Mouse (Mus musculus): Measurements from ENCODE around the gene Trip4. TPM values are rescaled to one million over a fixed set of nuclear protein-coding genes. Genes with fewer than 3 reads are reported as not detected.
"Not testable (repeated sequence)": the region's sequence is repeated elsewhere in the genome, so short reads cannot be mapped to it uniquely, and the experiment has no call there.

Trip4 gene
- total RNA-seq, 2 experiments from 2014 or later: 9.2 to 10.1 TPM

- ATAC-seq (replicated peaks; ENCODE audit: low FRiP score, poor library complexity, severe bottlenecking): no peak
Observed at GRCm38 (mm10) chr9:65807818-65808217, 100.8 kb downstream of the Trip4 start.

- no peak for ATAC-seq (replicated peaks; ENCODE audit: low FRiP score, poor library complexity, severe bottlenecking)
Observed at GRCm38 (mm10) chr9:65807251-65807650, 101.3 kb downstream of the Trip4 start.

DNA sequence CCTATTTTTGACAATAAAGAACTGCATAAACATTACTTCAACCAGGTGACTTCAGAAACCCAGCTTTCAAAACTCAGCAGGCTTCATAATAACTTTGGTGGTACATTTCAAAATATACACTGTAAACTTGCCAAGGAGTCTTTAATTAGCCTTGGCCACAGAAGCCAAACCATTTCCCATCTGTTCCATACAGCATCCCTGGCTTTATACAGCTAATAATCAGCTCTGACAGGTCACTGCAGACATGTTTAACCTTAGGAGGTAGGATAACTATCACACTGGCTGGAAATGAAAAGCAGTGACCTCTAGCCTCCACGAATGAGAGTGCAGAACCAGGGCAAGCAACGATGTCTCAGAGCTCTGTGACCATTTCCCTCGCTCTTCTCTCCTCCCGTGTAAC lies 108.8 kb downstream of the Trip4 start:
- no peak for ATAC-seq (replicated peaks; ENCODE audit: low FRiP score, poor library complexity, severe bottlenecking)

GRCm38 (mm10) chr9:65795651-65796050 lies 112.9 kb downstream of the Trip4 start:
- ATAC-seq (replicated peaks; ENCODE audit: low FRiP score, poor library complexity, severe bottlenecking): no peak

GRCm38 (mm10) chr9:65794313-65794712 lies 114.3 kb downstream of the Trip4 start:
- no peak for ATAC-seq (replicated peaks; ENCODE audit: low FRiP score, poor library complexity, severe bottlenecking)

DNA sequence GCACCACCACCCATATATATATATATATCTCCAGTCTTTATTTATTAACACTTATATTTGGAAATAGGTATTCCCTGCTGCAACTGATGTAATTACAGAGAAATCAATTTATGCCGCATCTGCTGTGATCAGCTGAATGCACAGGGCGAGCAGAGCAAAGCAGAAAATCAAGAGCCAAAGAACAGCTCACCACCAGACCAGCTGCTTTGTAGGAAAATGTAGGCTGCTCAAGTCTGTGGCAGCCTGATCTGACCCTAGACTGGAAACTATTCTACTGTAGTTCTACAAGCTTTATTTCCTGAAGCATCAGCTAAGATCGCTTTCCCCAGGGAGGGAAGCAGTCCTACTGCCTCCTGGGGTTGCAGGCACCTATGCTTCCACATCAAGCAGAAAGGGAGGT lies 115.1 kb downstream of the Trip4 start:
- ATAC-seq (replicated peaks; ENCODE audit: low FRiP score, poor library complexity, severe bottlenecking): no peak

GRCm38 (mm10) chr9:65793086-65793485 lies 115.5 kb downstream of the Trip4 start:
- ATAC-seq (replicated peaks; ENCODE audit: low FRiP score, poor library complexity, severe bottlenecking): no peak

DNA sequence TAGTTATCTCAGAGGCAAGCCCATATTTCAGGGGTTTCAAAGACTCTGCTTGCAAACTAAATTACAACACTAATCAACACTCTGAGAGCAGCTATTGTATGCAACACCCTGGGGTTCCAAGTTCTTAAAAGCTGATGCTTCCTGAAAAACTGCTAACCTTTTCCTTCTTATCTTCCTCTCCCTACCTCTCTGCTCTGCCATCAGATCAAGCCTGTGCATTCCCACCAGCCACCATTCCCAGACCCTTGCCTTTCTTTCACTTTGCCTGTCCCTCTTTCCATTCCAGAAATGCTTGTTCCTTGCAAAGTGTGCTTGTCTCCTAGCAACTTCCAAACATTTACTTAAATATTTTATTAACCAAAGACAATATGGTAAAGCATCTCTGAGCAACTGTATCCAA lies 116.7 kb downstream of the Trip4 start:
- no peak for ATAC-seq (replicated peaks; ENCODE audit: low FRiP score, poor library complexity, severe bottlenecking)

- no peak for ATAC-seq (replicated peaks; ENCODE audit: low FRiP score, poor library complexity, severe bottlenecking)
Observed at GRCm38 (mm10) chr9:65791106-65791505, 117.5 kb downstream of the Trip4 start.

- ATAC-seq (replicated peaks; ENCODE audit: low FRiP score, poor library complexity, severe bottlenecking): no peak
Observed at GRCm38 (mm10) chr9:65789788-65790187, 118.8 kb downstream of the Trip4 start.

DNA sequence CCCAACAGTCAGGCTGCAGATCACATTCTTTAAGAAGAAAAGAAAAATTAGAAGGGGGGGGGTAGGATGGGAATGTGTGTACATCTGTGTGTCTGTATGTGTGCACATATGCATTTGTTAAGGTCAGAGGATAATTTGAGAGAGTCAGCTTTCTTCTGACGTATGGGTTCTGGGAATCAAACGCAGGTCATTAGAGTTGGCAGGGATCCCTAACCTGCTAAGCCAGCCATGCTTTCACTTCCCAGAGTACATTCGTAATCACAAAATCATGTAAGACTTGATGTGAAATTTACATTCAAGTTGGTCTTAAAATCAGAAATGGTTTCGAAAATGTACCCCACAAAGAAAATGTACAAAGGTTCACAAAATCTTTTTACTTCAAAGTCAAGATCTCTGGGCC lies 120.0 kb downstream of the Trip4 start:
- ATAC-seq (replicated peaks; ENCODE audit: low FRiP score, poor library complexity, severe bottlenecking): no peak

- no peak for ATAC-seq (replicated peaks; ENCODE audit: low FRiP score, poor library complexity, severe bottlenecking)
Observed at GRCm38 (mm10) chr9:65787829-65788344, 120.7 kb downstream of the Trip4 start.

DNA sequence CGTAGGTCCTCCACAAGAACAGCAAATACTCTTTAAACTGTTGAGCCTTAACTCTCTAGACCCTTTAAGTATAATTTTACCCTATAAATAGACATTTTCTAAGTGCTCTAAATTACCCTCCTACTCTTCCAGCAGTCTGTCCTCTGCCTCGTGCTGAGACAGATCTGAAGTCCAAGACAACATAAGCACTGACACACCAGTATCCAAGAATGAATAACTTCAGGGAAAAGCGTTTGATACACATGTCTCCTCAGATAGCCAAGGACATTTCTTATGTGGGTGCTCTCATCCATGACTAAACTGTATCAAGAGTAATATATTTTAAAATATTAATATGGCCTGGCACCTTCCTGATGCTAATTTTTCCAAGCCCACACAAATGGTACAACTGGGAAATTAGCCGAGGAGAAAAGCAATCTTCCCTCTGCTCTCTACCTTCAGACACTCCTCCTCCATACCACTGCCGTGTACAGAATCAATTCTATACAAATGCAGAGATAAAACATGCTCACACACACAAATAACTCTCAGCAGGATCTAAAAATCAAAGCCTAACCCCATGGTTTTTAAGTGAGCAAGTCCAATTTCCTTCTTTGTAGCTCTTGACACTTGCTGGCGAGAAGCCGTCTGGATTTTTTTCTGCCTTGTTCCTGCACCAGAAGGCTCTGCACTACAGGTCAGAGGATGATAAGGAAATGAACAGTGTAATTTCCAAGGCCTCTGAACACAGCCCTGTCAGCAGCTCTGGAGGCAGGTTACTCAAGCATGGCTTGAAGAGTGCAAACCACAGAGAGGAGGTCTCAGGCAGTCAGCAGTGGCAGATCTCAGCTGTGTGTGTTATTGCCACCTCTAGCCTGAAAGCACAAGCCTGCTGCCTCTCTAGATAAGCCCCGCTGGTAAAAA lies 121.5 kb downstream of the Trip4 start:
- ATAC-seq (replicated peaks; ENCODE audit: low FRiP score, poor library complexity, severe bottlenecking): 0 out of 2 replicates have a peak, but pooled peaks have one; percentile 43

GRCm38 (mm10) chr9:65785772-65786368 lies 122.7 kb downstream of the Trip4 start:
- no peak for ATAC-seq (replicated peaks; ENCODE audit: low FRiP score, poor library complexity, severe bottlenecking)

- ATAC-seq (replicated peaks; ENCODE audit: low FRiP score, poor library complexity, severe bottlenecking): not testable (repeated sequence)
Observed at GRCm38 (mm10) chr9:65779619-65780018, 129.0 kb downstream of the Trip4 start.

Other genes with a start within 250 kb of the Trip4 start
- 3.4 and 7.2 TPM in 2 replicates for gene Oaz2, start 240.8 kb downstream of the Trip4 start, total RNA-seq (2015; ENCODE audit: low replicate concordance)
- gene Oaz2, start 240.8 kb downstream of the Trip4 start, total RNA-seq (2017; ENCODE audit: low replicate concordance): 1.4 and 9.2 TPM in 2 replicates
- gene Zfp609, start 81.2 kb downstream of the Trip4 start, total RNA-seq (2015; ENCODE audit: low replicate concordance): 6.8 and 9.2 TPM in 2 replicates
- 2.4 and 2.8 TPM in 2 replicates for gene Zfp609, start 81.2 kb downstream of the Trip4 start, total RNA-seq (2017; ENCODE audit: low replicate concordance)
- 85.4 and 127 TPM in 2 replicates for gene Pclaf, start 18.6 kb downstream of the Trip4 start, total RNA-seq (2015; ENCODE audit: low replicate concordance)
- 132 and 204 TPM in 2 replicates for gene Pclaf, start 18.6 kb downstream of the Trip4 start, total RNA-seq (2017; ENCODE audit: low replicate concordance)
- 11.7 and 25.9 TPM in 2 replicates for gene Csnk1g1, start 130 bp upstream of the Trip4 start, total RNA-seq (2015; ENCODE audit: low replicate concordance)
- gene Csnk1g1, start 130 bp upstream of the Trip4 start, total RNA-seq (2017; ENCODE audit: low replicate concordance): 15.9 and 29.7 TPM in 2 replicates
- gene Ppib, start 151.4 kb upstream of the Trip4 start, total RNA-seq (2015; ENCODE audit: low replicate concordance): 181 and 260 TPM in 2 replicates
- gene Ppib, start 151.4 kb upstream of the Trip4 start, total RNA-seq (2017; ENCODE audit: low replicate concordance): 219 and 274 TPM in 2 replicates
- 179 and 188 TPM in 2 replicates for gene Snx22, start 160.9 kb upstream of the Trip4 start, total RNA-seq (2015; ENCODE audit: low replicate concordance)
- 123 and 145 TPM in 2 replicates for gene Snx22, start 160.9 kb upstream of the Trip4 start, total RNA-seq (2017; ENCODE audit: low replicate concordance)
- gene Snx1, start 217.8 kb upstream of the Trip4 start, total RNA-seq (2015; ENCODE audit: low replicate concordance): 67.1 and 84.0 TPM in 2 replicates
- 81.5 and 97.5 TPM in 2 replicates for gene Snx1, start 217.8 kb upstream of the Trip4 start, total RNA-seq (2017; ENCODE audit: low replicate concordance)
- gene Ciao2a, start 217.8 kb upstream of the Trip4 start, total RNA-seq (2015; ENCODE audit: low replicate concordance): 84.3 and 120 TPM in 2 replicates
- gene Ciao2a, start 217.8 kb upstream of the Trip4 start, total RNA-seq (2017; ENCODE audit: low replicate concordance): 36.8 and 53.8 TPM in 2 replicates
- gene Dapk2, start 249.4 kb upstream of the Trip4 start, total RNA-seq (2015; ENCODE audit: low replicate concordance): 19.8 and 31.0 TPM in 2 replicates
- 25.5 and 51.6 TPM in 2 replicates for gene Dapk2, start 249.4 kb upstream of the Trip4 start, total RNA-seq (2017; ENCODE audit: low replicate concordance)

Data from erythroid progenitor cell, adult 5-6 weeks (primary cell).